Mouse (Mus musculus) CH12.LX (cell line): ENCODE measurements at regions not wholly inside any gene's neighbourhood (a gene's known extent, or its start where the extent isn't known, plus 50 kb on each side); places are given as distances from the start of the nearest gene placed in this dataset.

ENCODE experiments used
- DNase-seq: peaks from one replicate; pipeline ENCODE4 v3.0.0-alpha.2; 2013; ENCODE audit errors: extremely low read depth
- H3K27ac ChIP-seq: 2 replicates; pipeline ENCODE4 v1.5.1; 2012; ENCODE audit warnings: low read depth, mild to moderate bottlenecking, control low read depth, moderate library complexity; ENCODE audit not compliant: insufficient read depth
- H3K27me3 ChIP-seq: replicated peaks from 2 replicates; pipeline ENCODE3; 2012; ENCODE audit warnings: inconsistent platforms
- H3K36me3 ChIP-seq, 2 experiments: replicated peaks in 1 of 2; 2 replicates each; pipeline versions ENCODE3 to v1.6.1; 2012; ENCODE audit warnings: inconsistent platforms in 1 of 2, low read length in 1 of 2, mild to moderate bottlenecking in 1 of 2, mixed read lengths in 1 of 2, moderate library complexity in 1 of 2; ENCODE audit not compliant: control insufficient read depth in 1 of 2, insufficient read depth in 1 of 2
- H3K4me1 ChIP-seq, 2 experiments: 2 replicates each; pipeline ENCODE4 v1.6.1; 2012; ENCODE audit warnings: inconsistent platforms in 1 of 2, moderate library complexity in 1 of 2; ENCODE audit not compliant: insufficient read depth in 2 of 2, control insufficient read depth in 1 of 2
- H3K4me2 ChIP-seq: 2 replicates; pipeline ENCODE4 v1.6.1; 2012; ENCODE audit warnings: low read depth, mild to moderate bottlenecking, control low read depth; ENCODE audit not compliant: poor library complexity, insufficient read depth, severe bottlenecking
- H3K4me3 ChIP-seq, 3 experiments: fragments of 150-350 bp in 1 of 3; sonication (generic) in 1 of 3; replicated peaks in 1 of 3; 2 replicates each; pipeline versions ENCODE3 to v1.5.1; 2011 to 2012; ENCODE audit warnings: low read depth in 2 of 3, low read length in 2 of 3, mild to moderate bottlenecking in 2 of 3, moderate library complexity in 2 of 3, control low read depth in 1 of 3, improper control_type of control experiment in 1 of 3, inconsistent platforms in 1 of 3, mixed read lengths in 1 of 3; ENCODE audit not compliant: poor library complexity in 1 of 3
- H3K79me2 ChIP-seq: replicated peaks from 2 replicates; pipeline ENCODE4 v1.6.1; 2012; ENCODE audit warnings: mild to moderate bottlenecking, moderate library complexity; ENCODE audit not compliant: control insufficient read depth, poor library complexity, insufficient read depth, severe bottlenecking; ENCODE audit errors: extremely low read depth
- H3K9ac ChIP-seq: 2 replicates; pipeline ENCODE4 v1.6.1; 2012; ENCODE audit warnings: low read depth, mild to moderate bottlenecking, control low read depth, moderate library complexity; ENCODE audit not compliant: insufficient read depth
- H3K9me3 ChIP-seq: replicated peaks from 2 replicates; pipeline ENCODE3; 2012; ENCODE audit warnings: low read length, inconsistent platforms, mixed read lengths
- BHLHE40 ChIP-seq: IDR thresholded peaks from 2 replicates; pipeline ENCODE4 v1.6.1; 2011; ENCODE audit warnings: mild to moderate bottlenecking, low read depth, low read length, improper control_type of control experiment
- CHD2 ChIP-seq: IDR thresholded peaks from 2 replicates; pipeline ENCODE4 v1.6.1; 2011; ENCODE audit warnings: low read length, improper control_type of control experiment
- ELF1 ChIP-seq: IDR thresholded peaks from 2 replicates; pipeline ENCODE4 v1.6.1; 2014; ENCODE audit warnings: low read depth, mild to moderate bottlenecking, inconsistent platforms, low read length, improper control_type of control experiment
- EP300 ChIP-seq: IDR thresholded peaks from 2 replicates; pipeline ENCODE4 v1.6.1; 2011; ENCODE audit warnings: low read length, improper control_type of control experiment
- ETS1 ChIP-seq: conservative IDR thresholded peaks from 2 replicates; pipeline ENCODE4 v1.6.1; 2012; ENCODE audit warnings: low read depth, mild to moderate bottlenecking, inconsistent platforms, low read length, improper control_type of control experiment, moderate library complexity
- GABPA ChIP-seq: IDR thresholded peaks from 2 replicates; pipeline ENCODE4 v1.6.1; 2012; ENCODE audit warnings: low read depth, low read length, improper control_type of control experiment, inconsistent platforms; ENCODE audit not compliant: insufficient replicate concordance
- HCFC1 ChIP-seq: IDR thresholded peaks from 2 replicates; pipeline ENCODE4 v1.6.1; 2012; ENCODE audit warnings: low read depth, mild to moderate bottlenecking, inconsistent platforms, low read length, improper control_type of control experiment
- IRF4 ChIP-seq: IDR thresholded peaks from 2 replicates; pipeline ENCODE4 v1.6.1; 2014; ENCODE audit warnings: low read depth, mild to moderate bottlenecking, inconsistent platforms, low read length, improper control_type of control experiment
- JUN ChIP-seq: IDR thresholded peaks from 2 replicates; pipeline ENCODE4 v1.6.1; 2011; ENCODE audit warnings: low read depth, mild to moderate bottlenecking, low read length, improper control_type of control experiment, moderate library complexity; ENCODE audit not compliant: insufficient read depth
- JUND ChIP-seq: conservative IDR thresholded peaks from 2 replicates; pipeline ENCODE4 v1.6.1; 2011; ENCODE audit warnings: low read depth, low read length, improper control_type of control experiment
- KAT2A ChIP-seq: IDR thresholded peaks from 2 replicates; pipeline ENCODE4 v1.6.1; 2012; ENCODE audit warnings: low read length, improper control_type of control experiment, inconsistent platforms; ENCODE audit not compliant: insufficient replicate concordance
- MAFK ChIP-seq: IDR thresholded peaks from 2 replicates; pipeline ENCODE4 v1.6.1; 2011; ENCODE audit warnings: low read length, improper control_type of control experiment; ENCODE audit not compliant: insufficient replicate concordance
- MAX ChIP-seq: IDR thresholded peaks from 2 replicates; pipeline ENCODE4 v1.6.1; 2011; ENCODE audit warnings: low read length, improper control_type of control experiment
- MAZ ChIP-seq: IDR thresholded peaks from 2 replicates; pipeline ENCODE4 v1.6.1; 2012; ENCODE audit warnings: low read depth, mild to moderate bottlenecking, inconsistent platforms, low read length, improper control_type of control experiment, moderate library complexity
- MEF2A ChIP-seq: IDR thresholded peaks from 2 replicates; pipeline ENCODE4 v1.6.1; 2014; ENCODE audit warnings: low read depth, mild to moderate bottlenecking, inconsistent platforms, low read length, improper control_type of control experiment, borderline replicate concordance
- MXI1 ChIP-seq: IDR thresholded peaks from 2 replicates; pipeline ENCODE4 v1.6.1; 2011; ENCODE audit warnings: mild to moderate bottlenecking, low read depth, low read length, improper control_type of control experiment
- MYC ChIP-seq: IDR thresholded peaks from 2 replicates; pipeline ENCODE4 v1.6.1; 2011; ENCODE audit warnings: low read depth, mild to moderate bottlenecking, improper control_type of control experiment, low read length
- NELFE ChIP-seq: IDR thresholded peaks from 2 replicates; pipeline ENCODE4 v1.6.1; 2011; ENCODE audit warnings: low read depth, low read length, improper control_type of control experiment
- PAX5 ChIP-seq: IDR thresholded peaks from 2 replicates; pipeline ENCODE4 v1.6.1; 2012; ENCODE audit warnings: low read length, inconsistent platforms, mixed read lengths
- POLR2A ChIP-seq: IDR thresholded peaks from 2 replicates; pipeline ENCODE4 v1.6.1; 2011; ENCODE audit warnings: low read depth, mild to moderate bottlenecking, improper control_type of control experiment, low read length
- POLR2AphosphoS2 ChIP-seq: IDR thresholded peaks from 2 replicates; pipeline ENCODE4 v1.6.1; 2011; ENCODE audit warnings: low read depth, low read length, improper control_type of control experiment
- SMC3 ChIP-seq: IDR thresholded peaks from 2 replicates; pipeline ENCODE4 v1.6.1; 2011; ENCODE audit warnings: low read depth, low read length, improper control_type of control experiment
- TBP ChIP-seq: conservative IDR thresholded peaks from 2 replicates; pipeline ENCODE4 v1.6.1; 2011; ENCODE audit warnings: low read depth, low read length, improper control_type of control experiment
- TCF12 ChIP-seq: IDR thresholded peaks from 2 replicates; pipeline ENCODE4 v1.6.1; 2014; ENCODE audit warnings: low read depth, mild to moderate bottlenecking, inconsistent platforms, low read length, improper control_type of control experiment
- UBTF ChIP-seq: IDR thresholded peaks from 2 replicates; pipeline ENCODE4 v1.6.1; 2012; ENCODE audit warnings: low read depth, mild to moderate bottlenecking, inconsistent platforms, low read length, improper control_type of control experiment, moderate library complexity
- USF1 ChIP-seq: IDR thresholded peaks from 2 replicates; pipeline ENCODE4 v1.6.1; 2014; ENCODE audit warnings: low read depth, mild to moderate bottlenecking, inconsistent platforms, low read length, improper control_type of control experiment
- ZNF384 ChIP-seq: IDR thresholded peaks from 2 replicates; pipeline ENCODE4 v1.6.1; 2012; ENCODE audit warnings: low read depth, low read length, improper control_type of control experiment, inconsistent platforms
- dilution Hi-C: fragments of 300-500 bp; cut with MboI; formaldehyde crosslinking; loops from 2 replicates; pipeline ENCODE4 v1.14.3; 2020; ENCODE audit warnings: low sequenced_read_pairs; ENCODE audit not compliant: extremely low pct_unique_long_range_greater_than_20kb, extremely low pct_ligation_motif_present
- in situ Hi-C: fragments of 300-500 bp; cut with MboI; formaldehyde crosslinking; loops from 3 replicates; pipeline ENCODE4 v1.14.3; 2019; ENCODE audit warnings: low sequenced_read_pairs, low pct_ligation_motif_present, low pct_unique_long_range_greater_than_20kb, mixed read lengths

DNA sequence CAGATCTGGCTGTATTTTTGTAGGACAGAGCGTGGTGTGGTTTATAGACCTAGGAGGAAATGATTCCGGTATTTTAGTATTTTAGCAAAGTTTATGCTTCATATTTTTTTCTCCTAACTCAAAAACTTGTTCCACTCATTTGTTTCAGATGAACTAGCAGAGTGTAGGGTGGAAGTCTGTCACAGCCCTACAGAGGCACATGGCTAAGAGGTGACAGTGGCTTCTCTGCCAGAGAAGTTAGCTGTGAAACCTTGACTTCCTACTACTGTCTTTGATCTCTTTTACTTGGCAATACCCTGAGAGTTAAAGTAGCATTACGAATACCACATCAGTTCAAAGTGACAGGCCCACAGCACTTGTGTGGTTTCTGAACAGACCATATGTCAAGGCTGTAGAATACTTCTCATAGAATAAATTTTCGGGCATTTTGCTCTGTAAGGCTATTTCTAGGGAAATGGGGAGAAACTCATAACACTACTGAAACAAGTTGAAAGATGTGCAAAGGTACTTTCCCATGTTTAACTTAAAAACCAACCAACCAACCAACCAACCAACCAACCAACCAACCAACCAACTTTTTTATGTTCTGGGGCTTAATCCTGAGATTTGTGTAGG lies 104.3 kb upstream of the Syt1 start:
- Histone ChIP-seq H3K9ac (no peak overlapping the region), H3K4me3 (no peak overlapping the region), H3K4me2 (peak overlapping the region; percentile 29; the same call in 1 of the 2 replicates), H3K4me1 (peaks cover 0 to 40% of the 10 kb centered on the region in 2 experiments; a peak in 2 of 4 replicates), H3K36me3 (no peaks in the 10 kb centered on the region), H3K9me3 (no peaks in the 10 kb centered on the region), H3K79me2 (no peaks in the 10 kb centered on the region), H3K27ac (peak overlapping the region; percentile 48; the same call in 1 of the 2 replicates), H3K27me3 (no peaks in the 10 kb centered on the region)
- TF ChIP-seq MAFK = no peak
- TF ChIP-seq ZNF384 = no peak; the same call in 1 of the 2 replicates
- TF ChIP-seq EP300 = peak; percentile 80
- peak; percentile 86 for TF ChIP-seq IRF4
- no peak for TF ChIP-seq MAZ
- TF ChIP-seq JUN = peak; percentile 57
- peak; percentile 32; the same call in 1 of the 2 replicates for TF ChIP-seq MEF2A
- TF ChIP-seq BHLHE40 = peak; percentile 43
- TF ChIP-seq HCFC1 = no peak
- TF ChIP-seq TBP = 0 out of 2 replicates have a peak, but pooled peaks have one; percentile 39
- TF ChIP-seq POLR2A = peak; percentile 19; the same call in 1 of the 2 replicates
- peak; percentile 81 for TF ChIP-seq JUND
- TF ChIP-seq MAX = peak; percentile 59
- peak; percentile 70; the same call in 1 of the 2 replicates for TF ChIP-seq MYC
- TF ChIP-seq USF1 = no peak
- dilution Hi-C loops = no loop called here
- DNase-seq = peak; percentile 61
- in situ Hi-C loops = no loop called here

DNA sequence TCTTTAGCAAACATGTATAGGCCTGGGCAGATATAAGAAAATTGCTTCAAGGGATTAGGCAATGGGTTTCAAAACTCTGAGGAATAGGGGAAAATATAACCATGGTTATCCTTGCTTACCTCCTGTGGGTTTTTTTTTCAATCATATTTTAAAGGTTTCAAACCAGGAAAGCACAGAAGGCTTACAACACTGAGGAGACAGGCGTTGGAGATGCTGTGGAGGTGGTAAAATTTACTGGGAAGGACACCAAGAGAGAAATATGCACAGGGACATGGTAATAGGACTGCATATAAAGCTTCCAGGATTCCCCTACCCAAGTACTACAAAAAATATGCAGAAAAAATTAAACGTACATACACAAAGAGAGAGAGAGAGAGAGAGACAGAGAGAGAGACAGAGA lies 95.0 kb upstream of the Syt1 start:
- in situ Hi-C loops (no loop called here), dilution Hi-C loops (no loop called here)
- Histone ChIP-seq H3K36me3 (no peaks in the 10 kb centered on the region), H3K4me2 (no peak overlapping the region), H3K4me1 (no peaks in the 10 kb centered on the region), H3K27ac (no peak overlapping the region), H3K4me3 (no peak overlapping the region), H3K9ac (no peak overlapping the region), H3K79me2 (no peaks in the 10 kb centered on the region), H3K9me3 (no peaks in the 10 kb centered on the region), H3K27me3 (no peaks in the 10 kb centered on the region)
- TF ChIP-seq UBTF (no peak), MXI1 (no peak), TCF12 (no peak), CHD2 (no peak), POLR2AphosphoS2 (no peak), KAT2A (no peak), IRF4 (no peak), SMC3 (no peak), ETS1 (no peak), NELFE (no peak), PAX5 (no peak), USF1 (no peak), TBP (no peak), ELF1 (no peak), GABPA (no peak)
- no peak for DNase-seq
